Mouse (Mus musculus) kidney, adult 2 months (tissue): ENCODE results near the gene Clcf1.

Experiments
- CTCF ChIP-seq: fragments of 200-500 bp; conservative IDR thresholded peaks from 2 replicates; pipeline ENCODE4 v1.5.1; 2011; ENCODE audit warnings: low read depth, mild to moderate bottlenecking, control low read depth, low read length, moderate library complexity, mixed read lengths; ENCODE audit not compliant: insufficient read depth, insufficient read length
- POLR2A ChIP-seq: fragments of 200-500 bp; IDR thresholded peaks from one replicate; pipeline ENCODE4 v1.6.1; 2011; ENCODE audit warnings: low read depth, low read length, control low read depth

- TF ChIP-seq CTCF (no peak), POLR2A (no peak)
Observed at GRCm38 (mm10) chr19:4197180-4197579, 16.9 kb upstream of the Clcf1 start.
